Mouse (Mus musculus): ENCODE measurements around the gene Gna12.

The Gna12 gene

GRCm38 (mm10) chr5:140827896-140828295, 2.3 kb downstream of the Gna12 start:
- DNase-seq (ENCODE audit: extremely low spot score, low spot score): no peak

GRCm38 (mm10) chr5:140827413-140827812, 2.8 kb downstream of the Gna12 start:
- DNase-seq (ENCODE audit: extremely low spot score, low spot score): no peak

DNA sequence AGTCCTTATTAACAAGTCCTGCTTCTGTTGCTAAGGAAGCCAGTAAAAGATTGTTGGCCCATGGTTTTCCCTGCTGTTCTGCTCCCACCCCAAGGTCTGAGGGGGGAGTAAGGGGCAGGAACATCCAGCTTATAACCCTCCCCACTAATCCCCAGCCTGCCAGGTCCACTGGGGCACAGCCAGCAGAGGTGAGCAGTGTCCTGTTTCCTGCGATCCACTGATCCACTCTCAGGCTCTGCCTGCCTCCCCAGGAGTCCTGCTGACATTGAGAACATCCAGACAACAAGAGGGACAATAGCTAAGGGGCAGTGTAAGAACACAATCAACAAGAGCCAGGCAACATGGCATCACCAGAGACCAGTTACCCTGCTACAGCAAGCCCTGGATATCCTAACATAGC, 3.4 kb downstream of the Gna12 start:
- DNase-seq (ENCODE audit: extremely low spot score, low spot score): no peak

- no peak for DNase-seq (ENCODE audit: extremely low spot score, low spot score)
Observed at GRCm38 (mm10) chr5:140826118-140826517, 4.1 kb downstream of the Gna12 start.

- no peak for DNase-seq (ENCODE audit: extremely low spot score, low spot score)
Observed at GRCm38 (mm10) chr5:140824126-140824525, 6.1 kb downstream of the Gna12 start.

DNA sequence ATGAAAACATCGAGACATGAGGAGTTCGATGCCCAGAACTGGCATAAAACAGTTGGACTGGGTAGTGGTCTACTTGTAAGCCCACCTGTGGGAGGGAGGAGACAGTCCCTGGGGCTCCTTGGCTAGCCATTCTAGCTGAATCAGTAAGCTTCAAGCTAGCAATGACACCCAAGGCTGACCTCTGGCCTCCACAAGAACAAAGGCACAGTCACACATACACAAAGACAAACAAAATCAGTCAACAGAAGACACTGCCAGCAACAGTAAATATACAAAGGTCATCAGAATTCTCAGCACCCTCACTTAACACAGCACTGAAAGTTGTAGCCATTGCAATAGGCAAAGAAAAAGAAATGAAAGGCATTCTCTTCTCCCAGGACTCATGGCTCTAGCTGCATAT, 6.8 kb downstream of the Gna12 start:
- no peak for DNase-seq (ENCODE audit: extremely low spot score, low spot score)

DNA sequence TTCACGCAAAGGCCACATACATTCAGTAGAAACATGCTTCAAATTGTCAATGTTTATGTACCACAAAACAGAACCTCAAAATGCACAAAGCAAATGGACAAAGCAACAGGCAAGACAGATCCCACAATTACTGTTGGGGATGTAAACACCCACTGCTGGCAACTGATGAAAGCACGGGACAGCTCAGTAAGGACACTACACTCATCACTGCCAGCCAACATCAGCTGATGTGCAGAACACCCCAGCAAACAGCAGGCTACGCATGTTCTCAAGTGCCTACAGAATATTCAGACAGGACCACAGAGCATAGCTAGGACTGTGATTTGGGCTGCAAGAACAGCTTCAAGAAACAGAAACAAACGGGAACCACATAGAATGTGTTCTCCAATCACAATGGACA, 8.3 kb downstream of the Gna12 start:
- no peak for DNase-seq (ENCODE audit: extremely low spot score, low spot score)

DNA sequence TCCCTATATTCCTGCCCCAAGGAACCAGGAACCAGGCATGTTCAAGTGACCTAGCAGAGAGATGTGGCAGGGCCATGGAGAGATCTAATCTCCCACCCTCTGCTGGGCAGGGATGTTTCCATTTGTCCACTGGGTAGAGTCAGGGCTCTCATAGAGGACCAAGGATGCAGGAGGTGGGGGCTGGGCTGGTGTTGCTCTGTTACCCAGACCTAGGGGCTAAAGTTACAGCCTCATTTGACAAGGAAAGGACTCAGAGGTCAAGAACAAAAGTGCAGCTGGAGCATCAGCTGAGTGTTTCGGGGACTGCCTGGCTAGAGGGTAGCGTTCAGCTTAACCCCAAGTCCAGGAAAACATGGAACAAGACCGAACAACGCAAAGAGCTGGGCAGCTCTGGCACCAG, 9.7 kb downstream of the Gna12 start:
- no peak for DNase-seq (ENCODE audit: extremely low spot score, low spot score)

GRCm38 (mm10) chr5:140819594-140819993, 10.6 kb downstream of the Gna12 start:
- no peak for DNase-seq (ENCODE audit: extremely low spot score, low spot score)

GRCm38 (mm10) chr5:140818482-140819076, 11.7 kb downstream of the Gna12 start:
- no peak for DNase-seq (ENCODE audit: extremely low spot score, low spot score)

- no peak for DNase-seq (ENCODE audit: extremely low spot score, low spot score)
Observed at GRCm38 (mm10) chr5:140816950-140817568, 13.2 kb downstream of the Gna12 start.

- DNase-seq (ENCODE audit: extremely low spot score, low spot score): no peak
Observed at GRCm38 (mm10) chr5:140816008-140816407, 14.2 kb downstream of the Gna12 start.

GRCm38 (mm10) chr5:140815059-140815728, 15.0 kb downstream of the Gna12 start:
- no peak for DNase-seq (ENCODE audit: extremely low spot score, low spot score)

DNA sequence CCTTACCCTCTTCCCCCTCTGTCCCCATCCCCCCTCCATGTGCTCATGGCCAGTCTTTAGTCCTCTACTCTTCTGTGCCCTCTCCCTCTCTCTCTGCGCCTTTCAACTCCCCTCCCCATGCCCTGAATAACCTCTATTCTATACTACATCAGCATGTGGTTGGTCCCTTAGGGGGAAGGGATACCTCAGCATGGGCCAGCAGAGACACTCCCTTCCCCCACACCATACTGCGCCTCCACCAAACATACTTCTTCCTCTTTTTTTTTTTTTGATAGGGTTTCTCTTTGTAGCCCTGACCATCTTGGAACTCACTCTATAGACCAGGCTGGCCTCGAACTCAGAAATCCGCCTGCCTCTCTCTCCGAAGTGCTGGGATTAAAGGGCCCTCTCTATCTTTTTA, 15.8 kb downstream of the Gna12 start:
- DNase-seq (ENCODE audit: extremely low spot score, low spot score): no peak

GRCm38 (mm10) chr5:140812699-140813098, 17.5 kb downstream of the Gna12 start:
- no peak for DNase-seq (ENCODE audit: extremely low spot score, low spot score)

DNA sequence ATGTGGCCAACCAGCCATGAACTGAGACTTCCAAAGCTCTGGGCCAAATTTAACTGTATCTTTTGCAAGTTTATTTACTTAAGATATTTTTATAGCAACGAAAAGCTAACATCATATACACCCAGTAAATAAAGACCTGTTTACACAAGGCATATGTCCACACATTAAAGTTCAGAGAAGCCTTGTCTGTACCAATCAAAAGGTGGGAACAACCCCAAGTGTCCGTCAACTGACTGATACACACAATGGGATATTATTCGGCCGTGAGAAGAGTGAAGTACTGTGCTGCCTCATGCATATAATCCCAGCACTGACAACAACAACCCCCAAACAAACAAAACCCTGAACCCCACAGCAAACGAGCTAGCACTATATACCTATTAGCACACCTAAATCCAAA, 18.2 kb downstream of the Gna12 start:
- no peak for DNase-seq (ENCODE audit: extremely low spot score, low spot score)

DNA sequence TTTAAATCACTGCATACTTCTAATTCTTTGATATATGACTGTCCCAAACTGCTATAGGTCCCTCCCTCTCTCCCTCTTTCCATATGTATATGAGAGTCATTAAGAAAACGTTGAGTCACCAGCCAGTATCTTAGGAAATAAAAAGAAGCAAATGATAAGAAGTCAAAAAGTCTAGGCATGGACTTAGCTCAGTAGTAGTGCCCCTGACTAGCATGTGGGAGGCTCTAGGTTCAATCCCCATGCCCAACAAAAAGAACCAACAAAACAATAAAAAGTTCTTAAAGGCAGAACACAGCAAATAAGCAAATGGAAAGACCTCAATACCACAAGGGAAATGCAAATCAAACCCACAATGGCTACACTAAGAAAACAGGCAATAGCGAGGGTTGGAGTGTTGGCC, 18.8 kb downstream of the Gna12 start:
- DNase-seq (ENCODE audit: extremely low spot score, low spot score): no peak

DNA sequence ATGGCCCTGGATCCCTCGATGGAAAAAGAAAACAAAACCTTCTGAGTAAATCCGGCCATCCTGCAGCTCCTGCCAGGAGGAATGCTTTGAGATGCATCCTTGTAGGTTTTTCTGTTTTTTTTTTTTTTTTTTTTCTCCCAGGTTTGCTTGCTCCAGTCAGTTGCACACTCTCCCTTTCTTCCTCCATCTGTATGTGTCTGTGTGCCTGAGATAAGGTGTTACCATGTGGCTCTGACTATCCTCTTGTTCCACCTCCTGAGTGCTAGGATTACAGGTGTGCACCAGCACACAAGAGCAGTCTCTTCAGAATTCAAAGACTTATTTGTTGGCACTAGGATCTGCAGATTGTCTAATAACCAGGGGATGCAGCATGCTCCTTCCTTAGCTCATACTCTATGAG, 23.3 kb downstream of the Gna12 start:
- DNase-seq (ENCODE audit: extremely low spot score, low spot score): no peak

DNA sequence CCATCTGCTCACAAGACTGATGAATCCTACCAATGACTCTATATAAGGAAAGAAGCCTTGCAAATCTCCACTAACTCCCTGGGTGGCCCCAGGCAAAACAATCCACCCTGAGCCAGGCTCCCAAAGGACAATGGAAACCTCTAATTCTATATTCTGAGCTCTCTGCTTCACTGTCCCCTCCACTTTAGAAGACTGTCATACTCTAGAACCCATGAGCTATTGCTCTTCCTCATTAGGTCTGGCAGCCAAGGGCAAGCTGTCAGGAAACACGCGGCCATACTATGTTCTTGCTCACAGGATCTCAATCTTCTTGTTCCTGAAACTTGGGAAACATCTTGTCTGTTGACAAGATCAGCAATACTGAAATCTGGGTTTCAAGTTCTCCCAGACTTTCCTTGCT, 24.0 kb downstream of the Gna12 start:
- DNase-seq (ENCODE audit: extremely low spot score, low spot score): no peak

GRCm38 (mm10) chr5:140801782-140802181, 28.4 kb downstream of the Gna12 start:
- no peak for DNase-seq (ENCODE audit: extremely low spot score, low spot score)

DNA sequence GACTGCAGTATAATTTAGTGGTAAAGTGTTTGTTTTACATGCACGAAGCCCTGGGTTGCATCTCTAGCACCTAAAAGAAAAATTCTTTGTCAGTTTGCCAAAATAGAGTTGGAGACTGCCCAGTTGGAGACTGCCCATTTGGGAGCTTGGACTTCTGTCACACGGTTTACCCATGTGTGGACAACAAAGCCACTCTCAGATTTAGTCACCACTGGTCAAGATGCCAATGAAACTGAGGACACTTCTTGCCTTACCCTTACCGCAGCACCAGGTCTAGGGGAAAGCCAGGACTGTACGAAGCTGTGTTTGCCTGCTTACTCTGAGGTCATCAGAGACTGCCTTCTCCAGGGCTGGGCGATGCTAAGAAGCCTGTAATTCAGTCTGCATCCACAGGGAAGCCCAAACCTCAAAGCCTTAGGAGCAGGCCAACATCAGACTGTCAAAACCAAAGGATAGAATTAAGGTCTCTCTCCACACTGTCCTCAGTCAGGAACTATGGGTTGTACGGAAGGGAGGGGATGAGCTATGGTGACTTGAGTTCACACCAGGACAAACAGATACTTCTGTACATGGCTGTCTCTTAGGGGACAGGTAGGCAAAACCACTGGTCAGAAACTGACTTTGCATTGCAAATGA, 29.8 kb downstream of the Gna12 start:
- no peak for DNase-seq (ENCODE audit: extremely low spot score, low spot score)

- DNase-seq (ENCODE audit: extremely low spot score, low spot score): no peak
Observed at GRCm38 (mm10) chr5:140799190-140799589, 31.0 kb downstream of the Gna12 start.

DNA sequence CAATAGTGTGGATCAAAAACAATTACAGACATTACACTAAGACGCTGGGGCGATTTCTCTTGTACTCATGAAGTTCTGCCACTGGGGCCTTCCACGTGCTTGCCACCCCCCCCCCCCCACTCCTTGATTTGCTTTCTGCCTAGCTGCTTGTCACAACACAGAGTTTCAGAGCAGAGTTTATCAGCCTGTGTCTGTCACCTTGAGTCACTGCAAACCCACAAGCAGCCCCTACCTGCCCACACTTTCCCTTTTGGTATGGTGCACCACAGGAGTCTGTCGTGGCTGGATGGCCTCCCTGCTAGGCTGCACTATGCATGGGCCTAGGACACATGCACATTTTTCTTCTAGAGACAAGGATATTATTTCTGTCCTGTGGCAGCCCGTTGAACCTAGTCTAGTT, 31.5 kb downstream of the Gna12 start:
- DNase-seq (ENCODE audit: extremely low spot score, low spot score): no peak
